Mouse (Mus musculus) lung, postnatal 4 days (tissue): ENCODE measurements around the gene Vmn1r201.

Experiments used
- DNase-seq, 2 experiments: peaks; one replicate each; pipeline ENCODE4 v3.0.0; 2021

Vmn1r201 gene

GRCm38 (mm10) chr13:22471623-22472022 is at the start of gene Vmn1r201:
Gene Vmn1r201 (plus strand): TSS chr13:22471923.
- no peak for DNase-seq

GRCm38 (mm10) chr13:22455145-22455544 is 16.6 kb upstream of the Vmn1r201 start:
- no peak for DNase-seq

- no peak for DNase-seq
These were observed 30.7 kb downstream of the Vmn1r201 start for GRCm38 (mm10) chr13:22502431-22502830.

GRCm38 (mm10) chr13:22505281-22505680 is 33.6 kb downstream of the Vmn1r201 start, which contains the start of gene Vmn1r202:
Gene Vmn1r202 (minus strand): TSS chr13:22505381.
- no peak for DNase-seq

GRCm38 (mm10) chr13:22517814-22518213 is 46.1 kb downstream of the Vmn1r201 start, which contains the start of gene Vmn1r203:
Gene Vmn1r203 (plus strand): TSS chr13:22518114.
- DNase-seq = no peak
